Mouse (Mus musculus): ENCODE measurements around the gene E130218I03Rik. TPM values are rescaled to one million over a fixed set of nuclear protein-coding genes. Genes with fewer than 3 reads are reported as not detected.

The E130218I03Rik gene
- total and polyA plus RNA-seq, 2 experiments from 2014 or later: 0.11 to 0.43 TPM

DNA sequence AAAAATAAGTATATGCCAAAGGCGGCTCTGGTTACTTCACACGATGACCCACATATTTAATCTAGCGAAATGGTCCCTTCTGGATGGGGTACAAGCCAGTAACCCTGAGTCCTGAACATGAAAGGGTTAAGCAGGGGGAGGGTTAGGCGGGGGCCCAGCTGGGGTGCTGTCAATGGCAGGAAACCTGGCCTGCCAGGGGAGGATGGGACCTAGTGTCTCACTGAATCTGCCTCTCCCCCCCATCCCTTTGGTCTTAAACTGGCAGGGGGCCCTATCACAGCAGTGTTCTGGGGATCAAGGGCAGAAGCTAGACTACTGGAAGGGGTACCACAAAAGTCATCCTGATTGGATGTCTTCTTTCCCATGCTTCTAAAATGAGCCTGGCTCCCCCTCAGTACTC, 12.4 kb downstream of the E130218I03Rik start:
- H3K27me3 ChIP-seq (ENCODE audit: insufficient read depth, low read length): peaks cover 22% of the 10 kb centered on the region
- no peak for ATAC-seq
- no peak for DNase-seq
- no peak overlapping the region for H3K4me3 ChIP-seq (ENCODE audit: low read depth, low read length)
- no peak overlapping the region for H3K4me2 ChIP-seq (ENCODE audit: low read depth)
- no peaks in the 10 kb centered on the region for H3K9me3 ChIP-seq (ENCODE audit: low read length)
- 0 out of 2 replicates have a peak, but pooled peaks cover 4% of the 10 kb centered on the region for H3K4me1 ChIP-seq (ENCODE audit: insufficient read depth)
- WGBS: 30% methylated on average over 4 of the region's 4 CpGs
- no peak overlapping the region for H3K9ac ChIP-seq
- no peaks in the 10 kb centered on the region for H3K36me3 ChIP-seq (ENCODE audit: insufficient read depth)
- no peak overlapping the region for H3K27ac ChIP-seq (ENCODE audit: low read depth, low read length)
- no peak for TF ChIP-seq CTCF (IDR thresholded peaks at IDR 0.05; ENCODE audit: low read depth)

DNA sequence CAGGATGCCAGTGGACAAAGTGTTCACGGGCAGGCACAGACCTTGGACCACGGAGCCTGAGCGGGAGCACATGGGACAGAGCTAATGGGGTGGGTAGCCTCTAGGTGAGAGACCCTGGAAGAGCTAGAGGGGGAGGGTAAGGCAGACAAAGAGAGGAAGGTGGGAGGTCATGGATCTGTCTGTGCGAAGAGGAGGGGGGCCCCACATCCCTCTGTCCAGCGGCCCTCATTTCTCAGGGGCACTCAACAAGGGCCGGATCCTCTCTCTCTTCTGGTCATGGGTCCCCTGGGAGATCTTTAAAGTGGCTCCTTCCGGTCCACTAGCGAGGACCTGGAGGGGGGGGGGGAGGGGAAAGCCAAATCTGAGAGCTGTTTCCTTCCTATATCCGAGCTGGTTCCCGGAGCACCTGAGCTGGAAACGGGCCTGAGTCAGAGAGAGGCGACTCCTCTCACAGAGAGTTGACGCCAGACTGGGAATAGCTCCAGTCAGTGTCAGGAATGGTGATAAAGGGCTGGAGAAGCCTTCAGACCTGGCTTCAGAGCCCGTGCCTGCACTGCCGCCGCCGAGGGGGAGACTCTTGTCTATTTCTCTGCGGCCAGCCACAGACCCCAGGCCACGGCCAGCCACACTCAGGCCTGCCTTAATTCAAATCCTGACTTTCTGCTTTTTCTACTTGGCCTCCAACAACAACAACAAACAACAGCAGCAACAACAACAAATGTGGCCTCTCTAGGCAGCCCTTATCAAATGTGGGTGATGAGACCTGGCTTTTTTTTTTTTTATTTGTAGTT, 13.1 kb downstream of the E130218I03Rik start:
- Histone ChIP-seq H3K9ac (no peak overlapping the region), H3K9me3 (ENCODE audit: low read length) (no peaks in the 10 kb centered on the region), H3K4me1 (ENCODE audit: insufficient read depth) (0 out of 2 replicates have a peak, but pooled peaks cover 4% of the 10 kb centered on the region), H3K36me3 (ENCODE audit: insufficient read depth) (no peaks in the 10 kb centered on the region), H3K27ac (ENCODE audit: low read depth, low read length) (no peak overlapping the region), H3K4me2 (ENCODE audit: low read depth) (no peak overlapping the region), H3K4me3 (ENCODE audit: low read depth, low read length) (no peak overlapping the region), H3K27me3 (ENCODE audit: insufficient read depth, low read length) (peaks cover 22% of the 10 kb centered on the region)
- TF ChIP-seq CTCF (IDR thresholded peaks at IDR 0.05; ENCODE audit: low read depth): no peak
- 21% methylated on average over 19 of the region's 19 CpGs for WGBS
- DNase-seq (no peak), ATAC-seq (no peak)

DNA sequence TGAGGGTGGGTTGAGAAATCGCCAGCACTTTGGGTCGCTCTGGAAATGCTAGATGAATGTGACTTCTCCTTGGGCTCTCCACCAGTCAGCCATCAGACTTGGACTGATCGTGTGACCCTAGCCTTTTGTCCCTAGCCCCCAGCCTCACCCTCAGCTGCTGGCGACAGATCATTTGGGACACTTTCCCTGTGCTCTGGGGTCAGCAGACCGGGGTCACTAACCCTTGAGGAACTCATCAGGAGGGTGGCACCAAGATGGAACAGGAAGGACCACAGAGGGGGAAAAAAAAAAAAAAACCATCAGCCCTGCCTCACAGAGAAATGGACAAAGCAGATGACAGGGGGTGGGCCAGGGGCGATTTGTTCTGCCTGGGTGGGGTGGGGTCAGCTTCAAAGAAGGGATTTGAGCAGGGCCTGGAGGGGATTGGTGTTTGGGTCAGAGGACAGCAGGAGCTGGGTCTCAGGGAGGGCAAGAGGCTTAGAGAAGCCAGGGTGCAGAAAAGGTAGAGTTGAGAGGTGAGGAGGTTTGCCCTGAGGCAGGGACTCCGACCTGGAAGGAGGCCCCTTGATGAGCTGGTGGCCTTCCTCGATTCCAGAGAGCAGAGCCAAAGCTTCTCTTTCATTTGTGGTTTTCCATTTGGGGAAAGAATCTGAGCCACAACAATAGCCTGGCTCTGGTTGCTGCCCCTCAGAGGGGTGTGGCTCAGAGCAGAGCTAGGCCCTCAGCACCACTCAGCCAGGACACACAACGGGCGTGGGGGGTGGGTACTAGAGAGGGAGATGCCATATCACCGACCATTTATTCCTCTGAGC, 13.9 kb downstream of the E130218I03Rik start:
- Histone ChIP-seq H3K9me3 (ENCODE audit: low read length) (no peaks in the 10 kb centered on the region), H3K4me1 (ENCODE audit: insufficient read depth) (no peaks in the 10 kb centered on the region), H3K9ac (no peak overlapping the region), H3K4me3 (ENCODE audit: low read depth, low read length) (no peak overlapping the region), H3K36me3 (ENCODE audit: insufficient read depth) (no peaks in the 10 kb centered on the region), H3K27ac (ENCODE audit: low read depth, low read length) (no peak overlapping the region), H3K27me3 (ENCODE audit: insufficient read depth, low read length) (peaks cover 18% of the 10 kb centered on the region), H3K4me2 (ENCODE audit: low read depth) (no peak overlapping the region)
- ATAC-seq (no peak), DNase-seq (no peak)
- no peak for TF ChIP-seq CTCF (IDR thresholded peaks at IDR 0.05; ENCODE audit: low read depth)
- WGBS: 19% methylated on average over 11 of the region's 11 CpGs

DNA sequence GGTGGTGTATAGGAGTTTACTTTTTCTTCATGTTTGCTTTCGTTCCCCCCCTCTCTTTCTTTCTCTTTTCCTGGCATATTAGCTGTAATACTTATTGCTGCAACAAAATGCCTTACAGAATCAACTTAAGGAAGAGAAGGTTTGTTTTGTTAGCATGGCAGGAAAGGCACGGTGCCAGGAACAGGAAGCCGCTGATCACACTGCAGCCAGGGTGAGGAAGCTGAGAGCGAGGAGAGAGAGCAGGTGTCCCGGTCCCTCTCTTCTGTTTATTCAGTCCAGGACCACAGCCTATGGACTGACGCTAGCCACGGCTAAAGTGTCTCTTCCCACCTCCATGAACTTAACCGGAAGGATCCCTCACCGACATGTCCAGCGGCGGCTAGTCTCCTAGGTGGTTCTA, 14.9 kb downstream of the E130218I03Rik start:
- Histone ChIP-seq H3K36me3 (ENCODE audit: insufficient read depth) (no peaks in the 10 kb centered on the region), H3K9ac (no peak overlapping the region), H3K27ac (ENCODE audit: low read depth, low read length) (no peak overlapping the region), H3K4me2 (ENCODE audit: low read depth) (no peak overlapping the region), H3K9me3 (ENCODE audit: low read length) (no peaks in the 10 kb centered on the region), H3K4me3 (ENCODE audit: low read depth, low read length) (no peak overlapping the region), H3K27me3 (ENCODE audit: insufficient read depth, low read length) (peaks cover 9% of the 10 kb centered on the region), H3K4me1 (ENCODE audit: insufficient read depth) (no peaks in the 10 kb centered on the region)
- no peak for TF ChIP-seq CTCF (IDR thresholded peaks at IDR 0.05; ENCODE audit: low read depth)
- DNase-seq: no peak
- no peak for ATAC-seq
- 61% methylated on average over 11 of the region's 11 CpGs for WGBS

DNA sequence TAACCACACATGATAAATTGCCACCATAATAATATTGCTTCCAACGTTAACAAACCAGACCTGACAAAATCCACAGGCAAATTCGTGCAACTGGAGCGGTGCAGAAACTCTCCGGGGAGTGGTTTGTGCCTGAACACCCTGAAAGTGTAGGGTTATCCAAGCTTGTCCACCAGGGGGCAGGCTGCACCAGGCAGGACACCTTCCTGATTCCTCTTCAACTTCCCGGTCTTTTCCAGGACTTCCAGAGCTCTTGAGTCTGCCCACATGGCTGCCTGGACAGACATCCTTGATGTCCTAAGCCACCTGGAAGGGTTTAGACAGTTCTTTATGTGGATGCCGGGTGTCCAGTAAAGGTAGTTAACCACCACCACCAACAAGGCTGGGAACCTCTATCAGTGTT, 19.7 kb downstream of the E130218I03Rik start:
- Histone ChIP-seq H3K9me3 (ENCODE audit: low read length) (no peaks in the 10 kb centered on the region), H3K9ac (no peak overlapping the region), H3K36me3 (ENCODE audit: insufficient read depth) (no peaks in the 10 kb centered on the region), H3K4me3 (ENCODE audit: low read depth, low read length) (no peak overlapping the region), H3K4me1 (ENCODE audit: insufficient read depth) (no peaks in the 10 kb centered on the region), H3K27ac (ENCODE audit: low read depth, low read length) (no peak overlapping the region), H3K4me2 (ENCODE audit: low read depth) (no peak overlapping the region), H3K27me3 (ENCODE audit: insufficient read depth, low read length) (no peaks in the 10 kb centered on the region)
- DNase-seq (no peak), ATAC-seq (no peak)
- peak; percentile 66 for TF ChIP-seq CTCF (IDR thresholded peaks at IDR 0.05; ENCODE audit: low read depth)
- 41% methylated on average over 6 of the region's 6 CpGs for WGBS

DNA sequence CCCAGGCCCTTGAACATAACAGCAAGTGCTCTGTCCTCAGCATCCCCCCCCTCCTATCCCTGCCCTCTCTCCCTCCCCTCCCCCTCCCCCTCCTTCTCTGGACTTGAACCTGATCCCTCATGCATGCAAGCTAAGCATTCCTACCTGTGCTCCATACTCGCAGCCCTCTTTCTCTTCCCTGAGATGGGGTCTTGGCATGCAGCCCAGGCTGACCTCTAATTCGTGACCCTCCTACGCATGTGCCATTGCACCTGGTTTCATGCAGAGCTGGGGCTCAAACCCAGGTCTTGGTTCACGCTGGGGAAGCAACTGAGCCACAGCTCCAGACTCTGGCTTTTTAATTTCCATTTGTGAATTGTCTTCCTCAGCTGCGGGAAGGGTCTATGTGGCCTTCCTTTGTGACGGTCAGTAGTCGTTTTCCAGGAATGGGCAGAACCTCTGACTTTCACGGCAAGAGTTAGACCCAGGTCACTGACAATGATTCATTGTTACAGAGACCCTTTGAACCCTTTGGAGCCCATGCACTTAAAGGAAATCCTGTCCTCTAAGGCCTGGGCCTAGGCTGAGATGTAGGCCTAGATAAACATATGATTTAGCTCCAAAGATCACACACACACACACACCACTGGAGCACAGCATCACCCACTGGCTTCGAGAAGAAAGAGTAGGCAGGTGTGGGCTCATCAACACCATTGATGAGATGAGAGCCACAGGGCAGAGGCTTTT, 22.6 kb downstream of the E130218I03Rik start:
- Histone ChIP-seq H3K9me3 (ENCODE audit: low read length) (no peaks in the 10 kb centered on the region), H3K4me2 (ENCODE audit: low read depth) (no peak overlapping the region), H3K4me1 (ENCODE audit: insufficient read depth) (no peaks in the 10 kb centered on the region), H3K4me3 (ENCODE audit: low read depth, low read length) (no peak overlapping the region), H3K9ac (no peak overlapping the region), H3K27ac (ENCODE audit: low read depth, low read length) (no peak overlapping the region), H3K27me3 (ENCODE audit: insufficient read depth, low read length) (no peaks in the 10 kb centered on the region), H3K36me3 (ENCODE audit: insufficient read depth) (no peaks in the 10 kb centered on the region)
- DNase-seq (no peak), ATAC-seq (no peak)
- WGBS: 70% methylated on average over 9 of the region's 9 CpGs
- no peak for TF ChIP-seq CTCF (IDR thresholded peaks at IDR 0.05; ENCODE audit: low read depth)
